Mouse (Mus musculus) ES-Bruce4 (cell line): ENCODE results near the gene Catsper3.

Source experiments
- CTCF ChIP-seq: IDR thresholded peaks from one replicate; pipeline ENCODE4 v1.8.1; 2011; ENCODE audit warnings: low read depth, low read length
- EP300 ChIP-seq: IDR thresholded peaks from 2 replicates; pipeline ENCODE4 v1.6.1; 2011; ENCODE audit warnings: low read depth, low read length; ENCODE audit not compliant: insufficient read depth
- POLR2A ChIP-seq: IDR thresholded peaks from one replicate; pipeline ENCODE4 v1.8.1; 2011; ENCODE audit warnings: low read length; ENCODE audit not compliant: insufficient read depth

DNA sequence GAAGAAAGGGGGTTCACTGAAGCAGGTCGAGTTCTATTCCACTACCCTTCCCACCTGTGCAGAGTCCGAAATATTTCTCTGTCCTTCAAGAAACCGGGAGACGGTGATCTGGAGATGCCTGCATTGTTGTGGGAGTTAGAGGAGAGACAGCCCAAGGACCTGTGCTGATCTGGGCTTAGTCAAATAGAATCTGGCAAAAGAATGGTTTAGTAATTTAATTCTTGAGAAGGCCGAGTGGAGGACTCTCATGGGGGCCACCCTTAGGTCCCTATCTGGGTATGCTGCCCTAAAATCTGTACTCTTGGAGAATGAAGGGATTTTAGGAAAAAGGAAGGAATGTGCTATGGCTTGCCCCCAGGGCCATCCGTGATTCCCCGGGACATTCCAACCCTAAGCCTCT lies 49.6 kb downstream of the Catsper3 start:
- TF ChIP-seq EP300 (no peak), CTCF (no peak), POLR2A (no peak)
